Mouse (Mus musculus) induced T-regulatory cell, adult 2 months (primary cell): ENCODE measurements at regions not wholly inside any gene's neighbourhood (a gene's known extent, or its start where the extent isn't known, plus 50 kb on each side); places are given as distances from the start of the nearest gene placed in this dataset.

Source experiments
- DNase-seq: peaks from one replicate; pipeline ENCODE4 v3.0.0-alpha.2; 2012; ENCODE audit warnings: low read depth

GRCm38 (mm10) chr14:78225677-78226076, 82.2 kb downstream of the Tnfsf11 start:
- DNase-seq, result no peak

DNA sequence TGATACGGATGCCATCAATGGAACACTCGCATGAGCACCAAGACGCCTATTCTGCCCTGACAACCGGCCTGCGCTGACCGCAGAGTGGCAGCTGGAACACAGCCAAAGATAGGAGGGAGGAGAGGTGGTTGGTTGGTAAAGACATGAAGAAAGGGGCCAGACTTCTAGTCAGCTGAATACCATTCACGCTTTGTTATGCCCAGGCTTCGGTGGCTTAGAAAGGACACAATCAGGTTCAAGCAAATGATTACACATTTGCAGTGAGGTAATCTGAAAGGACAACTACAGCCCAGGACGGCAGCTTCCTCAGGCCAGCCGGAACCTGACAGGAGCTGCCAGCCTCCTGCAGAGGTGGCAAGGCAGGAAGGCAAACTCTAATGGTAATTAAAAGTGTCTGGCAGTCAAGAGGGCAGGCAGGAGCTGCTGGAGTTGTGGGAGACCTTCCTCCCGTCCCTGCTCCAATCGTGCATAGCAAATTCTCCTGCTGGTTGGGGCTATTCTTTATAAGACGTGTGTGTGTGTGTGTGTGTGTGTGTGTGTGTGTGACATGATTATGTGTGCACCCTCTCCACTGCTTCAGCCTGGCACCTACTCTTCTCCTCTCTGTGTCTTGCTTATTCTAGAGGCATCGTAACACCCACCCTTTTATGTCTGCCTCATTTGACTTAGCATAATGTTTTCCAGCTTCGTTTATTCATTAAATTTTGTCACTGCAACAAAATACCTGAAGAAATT, 91.4 kb downstream of the Tnfsf11 start:
- no peak for DNase-seq

GRCm38 (mm10) chr14:78215491-78215890, 92.4 kb downstream of the Tnfsf11 start:
- no peak for DNase-seq

- DNase-seq, result no peak
Observed at GRCm38 (mm10) chr14:78204566-78204863, 103.3 kb downstream of the Tnfsf11 start.

DNA sequence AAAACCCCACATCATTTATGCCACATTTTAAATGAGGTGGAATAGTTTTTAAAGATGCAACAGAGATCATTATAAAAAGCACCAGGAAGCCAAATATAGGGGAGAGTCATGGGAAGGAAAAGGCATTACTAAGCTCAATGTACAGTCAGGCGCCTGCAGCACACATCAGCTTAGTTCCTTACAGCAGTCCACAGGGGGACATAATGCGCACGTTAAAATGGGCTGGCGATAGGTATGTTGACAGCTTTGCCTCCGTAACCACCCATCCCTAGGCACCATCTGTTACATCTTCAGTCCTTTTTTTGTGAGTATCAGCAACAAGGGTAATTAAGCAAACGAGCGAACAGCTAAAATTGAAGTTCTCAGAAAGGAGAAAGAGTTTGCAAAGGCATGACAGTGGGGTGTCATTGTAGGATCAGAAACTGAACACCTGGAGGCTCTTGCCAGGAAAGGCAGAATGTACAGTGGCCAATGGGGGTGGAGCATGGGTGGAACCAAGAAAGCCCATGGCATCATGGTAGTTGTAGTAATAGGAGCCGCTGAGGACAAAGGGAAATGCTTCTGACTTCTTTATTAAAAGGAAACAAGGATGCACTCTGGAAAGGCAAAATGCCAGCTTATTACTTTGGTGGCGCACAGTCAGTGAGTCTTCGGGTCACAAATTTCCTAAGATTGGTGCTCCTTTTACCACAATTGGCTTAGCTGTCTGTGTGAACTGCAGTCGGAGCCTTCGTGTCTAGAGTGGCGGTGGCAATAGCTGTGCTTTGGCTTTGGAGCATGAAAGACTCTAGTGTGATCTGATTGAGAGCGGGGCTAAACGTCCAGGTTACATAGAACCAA, 103.9 kb downstream of the Tnfsf11 start:
- DNase-seq, result no peak

DNA sequence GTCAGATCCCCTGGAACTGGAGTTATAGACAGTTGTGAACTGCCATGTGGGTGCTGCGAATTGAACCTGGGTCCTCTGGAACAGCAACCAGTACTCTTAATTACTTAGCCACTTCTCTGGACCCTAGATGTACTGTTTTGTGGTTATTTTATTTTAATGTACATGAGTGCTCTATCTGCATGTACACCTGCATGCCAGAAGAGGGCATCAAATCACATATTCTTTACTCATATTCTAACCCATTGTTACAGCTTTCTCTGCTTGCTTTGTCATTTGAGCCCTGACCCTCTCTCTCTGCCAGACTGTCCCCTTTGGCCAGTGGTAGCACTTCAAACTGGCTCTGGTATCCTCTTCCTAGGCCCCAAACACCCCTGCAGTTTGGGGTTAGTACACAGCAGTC, 105.1 kb downstream of the Tnfsf11 start:
- DNase-seq, result peak; percentile 5

DNA sequence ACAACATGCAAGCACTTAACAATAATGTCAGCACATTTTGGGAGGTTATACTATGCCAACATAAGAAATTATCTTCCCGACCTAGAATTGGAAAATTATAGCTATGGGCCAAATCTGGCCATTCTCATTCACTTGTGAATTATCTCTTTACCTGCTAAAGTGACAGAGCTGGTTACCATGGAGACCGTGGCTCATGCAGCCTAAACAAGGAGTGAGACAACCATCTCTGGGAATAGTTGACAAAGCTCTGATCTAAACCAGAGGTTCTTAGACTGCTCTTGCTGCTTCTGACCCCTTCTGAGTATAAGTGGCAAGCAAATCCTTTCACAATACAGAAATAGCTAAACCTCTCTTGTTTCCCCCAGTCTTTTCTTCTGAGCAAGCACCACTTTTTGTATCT, 108.7 kb upstream of the Fam216b start:
- DNase-seq, result no peak

- no peak for DNase-seq
Observed at GRCm38 (mm10) chr14:78179576-78179975, 90.8 kb upstream of the Fam216b start.

DNA sequence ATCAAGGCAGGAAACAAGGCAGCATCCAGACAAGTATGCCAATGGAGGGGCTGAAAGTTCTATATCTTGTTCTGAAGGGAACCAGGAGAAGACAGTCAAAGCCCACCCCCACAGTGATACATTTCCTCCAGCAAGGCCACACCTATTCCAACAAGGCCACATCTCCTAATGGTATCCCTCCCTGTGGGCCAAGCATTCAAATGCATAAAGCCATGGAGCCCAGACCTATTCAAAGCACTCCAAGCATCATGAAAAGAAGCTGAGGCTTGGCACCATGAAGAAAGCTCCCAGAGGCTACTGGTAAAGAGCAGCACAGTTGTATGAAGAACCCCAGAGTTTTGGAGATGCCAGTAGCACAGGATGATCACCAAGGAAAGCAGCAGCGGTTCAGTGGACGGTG, 84.6 kb upstream of the Fam216b start:
- no peak for DNase-seq

DNA sequence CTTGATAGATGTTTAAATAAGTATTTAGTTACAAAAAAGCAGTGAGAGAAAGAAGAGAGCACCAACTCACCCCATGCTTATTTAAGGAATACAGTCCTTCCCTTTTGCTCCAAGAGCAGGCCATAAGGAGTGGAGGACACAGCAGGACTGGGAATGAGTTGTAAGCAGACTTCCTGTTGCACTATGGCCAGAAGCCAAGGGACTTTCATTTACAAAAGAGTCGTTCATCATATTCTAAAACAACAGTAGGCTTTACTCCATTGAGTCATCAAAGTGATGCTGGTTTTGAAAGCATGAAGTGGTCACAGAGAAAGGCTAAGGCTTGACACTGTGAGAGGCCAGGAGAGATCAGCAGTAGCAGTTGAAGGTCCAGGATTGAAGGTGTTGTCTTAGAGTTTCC, 84.1 kb upstream of the Fam216b start:
- DNase-seq, result no peak

DNA sequence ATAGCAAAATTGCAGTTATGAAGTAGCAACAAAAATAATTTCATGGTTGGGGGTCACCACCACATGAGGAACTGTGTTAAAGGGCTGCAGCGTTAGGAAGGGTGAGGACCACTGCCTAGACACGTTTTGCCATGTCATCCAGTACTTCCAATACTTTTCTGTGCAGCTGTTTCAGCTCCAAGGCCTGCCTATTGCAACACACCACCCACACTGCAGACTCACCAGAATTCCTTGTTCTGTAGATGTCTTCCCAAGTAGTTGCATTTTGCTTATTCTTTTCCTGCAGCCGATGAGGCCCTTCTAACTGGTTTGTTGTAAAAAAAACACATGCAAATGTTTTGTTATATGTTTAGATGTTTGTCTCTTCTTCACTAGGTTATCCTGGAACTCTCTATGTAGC, 72.0 kb upstream of the Fam216b start:
- no peak for DNase-seq

GRCm38 (mm10) chr14:78159567-78159966, 70.8 kb upstream of the Fam216b start:
- DNase-seq, result no peak

GRCm38 (mm10) chr14:78157660-78158059, 68.9 kb upstream of the Fam216b start:
- no peak for DNase-seq

GRCm38 (mm10) chr14:78148851-78149250, 60.0 kb upstream of the Fam216b start:
- DNase-seq, result no peak

GRCm38 (mm10) chr14:78143751-78144150, 54.9 kb upstream of the Fam216b start:
- DNase-seq, result no peak
